Mouse (Mus musculus): ENCODE measurements around the gene Meioc.

Gene Meioc

DNA sequence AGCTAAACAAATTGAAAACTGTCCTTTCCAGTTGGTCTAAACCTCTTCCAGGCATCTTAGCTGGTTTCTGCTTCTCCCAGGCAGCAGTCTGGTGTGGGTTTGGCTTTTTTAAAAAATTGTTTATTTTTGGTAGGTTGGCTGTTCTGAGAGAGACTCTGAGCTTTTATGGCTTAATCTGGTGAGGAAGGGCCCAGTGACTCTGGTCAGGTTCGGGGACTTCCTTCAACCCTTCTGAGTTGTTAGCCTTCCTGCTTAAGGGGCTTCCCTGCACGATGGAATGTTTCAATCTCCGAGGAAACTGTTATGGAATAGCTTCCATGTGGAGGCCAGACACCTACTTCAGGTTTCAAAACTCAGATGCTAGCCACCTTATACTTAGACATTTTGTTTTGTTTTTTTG lies at the start of gene Meioc:
Gene Meioc, plus strand, starts transcription at position 301 of the 400 bp plus-strand sequence.
- in situ Hi-C loops (cut with MboI; ENCODE audit: low sequenced_read_pairs): no loop called here

- in situ Hi-C loops (cut with MboI; ENCODE audit: low sequenced_read_pairs): no loop called here
Observed at GRCm38 (mm10) chr11:102619449-102619848, 44.1 kb upstream of the Meioc start.

DNA sequence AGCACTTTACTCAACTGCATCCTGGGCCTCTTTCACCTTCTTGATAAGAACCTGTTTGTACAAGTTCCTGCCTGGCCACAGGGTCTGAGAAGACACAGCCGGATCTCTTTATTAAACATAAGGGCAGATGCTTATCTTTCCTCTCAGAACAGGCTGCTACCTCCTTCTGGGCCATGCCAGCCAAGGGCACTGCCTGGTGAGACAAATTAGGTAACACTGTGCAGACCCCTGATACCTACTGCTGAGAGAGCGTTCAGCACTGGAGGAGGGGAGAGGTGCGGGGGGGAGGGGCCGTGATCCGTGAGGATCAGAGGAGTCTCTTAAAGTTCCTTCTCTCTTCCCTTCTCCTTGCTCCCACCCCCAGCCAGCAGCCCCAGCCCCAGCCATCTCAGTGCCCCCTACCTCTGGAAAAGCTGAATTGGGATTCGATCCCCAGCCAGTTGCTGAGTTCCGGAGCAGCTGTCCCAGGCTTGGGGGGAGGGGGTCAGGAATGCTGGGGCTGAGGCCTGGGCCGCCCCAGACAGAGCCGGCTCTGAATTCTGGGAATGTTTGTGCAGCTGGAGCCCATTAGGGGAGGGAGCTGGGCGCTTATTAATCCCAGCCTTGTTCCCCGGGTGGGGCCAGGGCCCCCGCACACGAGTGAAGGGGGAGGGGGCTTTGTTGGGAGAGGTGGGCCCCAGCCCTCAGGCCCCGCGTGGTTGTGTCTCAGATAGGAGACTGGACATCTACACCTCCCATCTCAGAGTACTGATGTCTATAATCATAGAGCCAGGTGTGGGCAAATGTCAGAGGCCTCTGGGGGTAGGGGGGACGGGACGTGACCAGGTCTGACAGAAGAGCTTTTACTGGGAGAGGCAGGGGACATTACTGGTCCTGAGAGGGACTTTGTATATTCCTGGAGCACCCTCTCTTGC lies 39.4 kb upstream of the Meioc start:
- in situ Hi-C loops (cut with MboI; ENCODE audit: low sequenced_read_pairs): no loop called here

- in situ Hi-C loops (cut with MboI; ENCODE audit: low sequenced_read_pairs): no loop called here
Observed at GRCm38 (mm10) chr11:102624888-102625407, 38.6 kb upstream of the Meioc start.

GRCm38 (mm10) chr11:102627171-102627931 lies 36.2 kb upstream of the Meioc start:
- in situ Hi-C loops (cut with MboI; ENCODE audit: low sequenced_read_pairs): no loop called here

DNA sequence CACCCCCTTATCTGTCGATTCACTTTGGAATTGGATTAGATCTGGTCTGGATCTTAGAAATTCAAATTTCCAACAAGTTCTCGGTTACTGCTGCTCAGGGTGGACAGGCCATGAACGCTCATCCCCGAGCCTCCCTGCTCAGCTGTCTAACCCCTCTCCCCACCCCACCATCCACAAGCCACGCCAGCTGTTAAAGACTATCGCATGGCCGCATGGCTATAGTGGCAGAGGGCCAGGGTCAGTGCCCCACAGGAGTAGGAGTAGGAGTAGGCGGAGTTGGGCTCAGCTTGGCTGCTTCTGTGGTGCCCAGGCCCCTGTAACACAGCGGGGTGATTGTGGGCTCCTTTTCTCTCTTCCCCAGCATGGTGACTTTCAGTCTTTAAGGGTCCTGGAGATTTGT lies 35.0 kb upstream of the Meioc start:
- in situ Hi-C loops (cut with MboI; ENCODE audit: low sequenced_read_pairs): no loop called here

GRCm38 (mm10) chr11:102629375-102629774 lies 34.1 kb upstream of the Meioc start:
- in situ Hi-C loops (cut with MboI; ENCODE audit: low sequenced_read_pairs): no loop called here

DNA sequence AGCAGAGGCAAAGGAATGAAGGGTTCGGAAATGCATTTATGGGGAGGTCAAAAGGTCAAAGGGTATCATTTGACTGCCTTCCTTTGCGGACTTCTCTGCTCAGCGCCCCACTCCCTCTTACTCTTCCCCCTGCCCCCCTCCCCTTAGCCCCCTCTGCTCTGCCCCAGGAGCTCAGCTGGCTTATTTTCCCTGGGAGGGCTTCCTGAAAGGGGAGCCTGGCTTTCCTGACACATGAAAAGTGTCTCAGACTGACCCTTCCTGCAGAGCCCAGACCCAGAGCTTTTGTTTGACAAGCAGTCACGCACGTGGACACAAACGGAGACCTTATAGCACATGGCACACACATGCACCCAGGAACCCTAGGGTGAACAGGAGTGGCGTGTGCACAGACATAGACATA lies 32.8 kb upstream of the Meioc start:
- in situ Hi-C loops (cut with MboI; ENCODE audit: low sequenced_read_pairs): no loop called here

- in situ Hi-C loops (cut with MboI; ENCODE audit: low sequenced_read_pairs): no loop called here
Observed at GRCm38 (mm10) chr11:102631203-102631602, 32.3 kb upstream of the Meioc start.

- in situ Hi-C loops (cut with MboI; ENCODE audit: low sequenced_read_pairs): no loop called here
Observed at GRCm38 (mm10) chr11:102632725-102633124, 30.8 kb upstream of the Meioc start.

DNA sequence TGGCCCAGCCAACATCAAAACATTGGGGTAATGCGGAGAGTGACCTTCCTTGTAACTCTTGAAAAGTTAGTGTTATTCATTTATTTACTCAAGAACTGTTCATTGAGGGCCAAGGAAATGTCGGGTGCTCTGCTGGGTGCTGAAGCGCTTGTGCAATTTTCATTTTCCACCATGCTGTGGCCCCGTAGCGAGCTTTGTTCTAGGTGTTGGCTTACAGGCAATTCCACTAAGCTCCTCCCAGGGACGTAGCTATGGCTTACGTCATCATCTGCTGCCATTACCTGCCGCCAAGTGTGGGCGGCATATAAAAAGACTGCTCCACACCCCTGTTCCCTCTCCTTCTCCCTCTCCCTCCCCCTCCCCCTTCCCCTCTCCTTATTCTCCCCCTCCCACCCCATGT lies 30.1 kb upstream of the Meioc start:
- in situ Hi-C loops (cut with MboI; ENCODE audit: low sequenced_read_pairs): no loop called here

GRCm38 (mm10) chr11:102636887-102637286 lies 26.6 kb upstream of the Meioc start:
- in situ Hi-C loops (cut with MboI; ENCODE audit: low sequenced_read_pairs): no loop called here

- in situ Hi-C loops (cut with MboI; ENCODE audit: low sequenced_read_pairs): loop anchor here (10.0 kb wide), 1 partner anchor 69 kb away; the partner anchor contains the start of gene Gm11627
Observed at GRCm38 (mm10) chr11:102643891-102644382, 19.6 kb upstream of the Meioc start.

GRCm38 (mm10) chr11:102646226-102646625 lies 17.3 kb upstream of the Meioc start:
- in situ Hi-C loops (cut with MboI; ENCODE audit: low sequenced_read_pairs): loop anchor here (10.0 kb wide), 1 partner anchor 71 kb away; the partner anchor contains the start of gene Gm11627

GRCm38 (mm10) chr11:102647885-102648284 lies 15.6 kb upstream of the Meioc start:
- in situ Hi-C loops (cut with MboI; ENCODE audit: low sequenced_read_pairs): loop anchor here (10.0 kb wide), 1 partner anchor 73 kb away; the partner anchor contains the start of gene Gm11627

DNA sequence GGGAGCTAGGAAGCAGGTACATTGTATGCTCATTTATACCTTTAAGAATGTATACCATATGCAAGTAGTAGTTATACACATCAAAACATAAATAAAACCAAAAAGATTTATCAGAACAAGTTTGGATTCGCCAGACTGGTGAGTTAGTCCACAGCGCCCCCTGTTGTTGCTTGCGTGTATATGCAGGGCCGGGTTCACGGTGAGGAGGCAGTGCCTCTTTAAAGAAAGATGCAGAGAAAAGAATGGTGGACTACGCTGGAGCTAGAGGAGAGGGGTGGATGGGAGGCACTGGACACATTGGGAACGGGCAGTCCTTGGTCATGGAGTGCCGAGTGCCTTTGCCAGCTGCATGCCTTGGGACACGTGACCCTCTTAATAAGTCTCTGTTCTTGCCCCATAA lies 12.1 kb upstream of the Meioc start:
- in situ Hi-C loops (cut with MboI; ENCODE audit: low sequenced_read_pairs): no loop called here

- in situ Hi-C loops (cut with MboI; ENCODE audit: low sequenced_read_pairs): no loop called here
Observed at GRCm38 (mm10) chr11:102652844-102653243, 10.7 kb upstream of the Meioc start.

- in situ Hi-C loops (cut with MboI; ENCODE audit: low sequenced_read_pairs): no loop called here
Observed at GRCm38 (mm10) chr11:102655888-102656287, 7.6 kb upstream of the Meioc start.

GRCm38 (mm10) chr11:102656326-102656926 lies 7.1 kb upstream of the Meioc start:
- in situ Hi-C loops (cut with MboI; ENCODE audit: low sequenced_read_pairs): no loop called here

DNA sequence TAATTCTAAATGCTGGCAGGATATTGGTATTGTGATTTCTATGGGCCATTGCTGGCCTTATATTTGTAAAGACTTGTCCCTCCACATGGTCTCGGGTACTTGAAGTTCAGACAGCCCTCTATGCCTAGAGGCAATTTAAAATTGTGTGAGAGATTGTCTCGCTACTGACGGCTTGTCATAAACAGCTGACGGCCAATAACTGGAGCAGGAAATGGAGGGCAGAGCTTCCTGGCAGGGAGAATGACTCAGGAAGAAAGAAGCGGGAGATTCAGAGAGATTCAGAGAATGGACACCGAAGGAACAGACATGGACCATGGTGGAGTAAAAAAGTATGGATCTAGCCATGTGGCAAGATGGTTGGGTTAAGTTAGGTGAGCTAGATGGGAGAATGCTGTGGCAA lies 6.6 kb upstream of the Meioc start:
- in situ Hi-C loops (cut with MboI; ENCODE audit: low sequenced_read_pairs): no loop called here

DNA sequence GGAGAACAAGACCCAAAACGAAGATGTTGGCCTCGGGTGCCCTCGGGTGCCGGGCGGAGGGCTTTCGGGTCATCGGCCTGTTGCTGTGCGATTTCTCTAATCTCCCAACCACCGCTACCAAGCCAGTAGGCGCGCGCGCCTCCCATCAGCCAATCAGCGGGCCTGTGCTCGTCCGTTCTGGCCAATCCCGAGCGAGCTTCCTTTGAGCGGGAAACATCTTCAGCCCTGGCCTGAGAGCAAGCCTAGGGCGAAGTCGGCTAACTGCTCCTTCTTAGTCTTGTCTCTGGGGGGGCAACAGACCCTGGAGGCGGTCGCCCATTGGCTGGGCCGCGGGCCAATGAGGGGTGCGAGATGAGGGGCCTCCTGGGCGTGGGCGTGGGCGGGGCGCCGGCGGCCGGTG lies 1.6 kb downstream of the Meioc start:
- in situ Hi-C loops (cut with MboI; ENCODE audit: low sequenced_read_pairs): no loop called here

Measured in CH12F3 (cell line).